Mouse (Mus musculus) hindbrain, embryonic 16.5 days (tissue): ENCODE measurements around the gene Wbp11. TPM values are rescaled to one million over a fixed set of nuclear protein-coding genes. Genes with fewer than 3 reads are reported as not detected.

Source experiments
- ATAC-seq: fragments of 200-750 bp; cut with Nextera tagmentation; 2 replicates; pipeline ENCODE4 v1.8.0; 2017; ENCODE audit warnings: moderate TSS enrichment, moderate library complexity
- H3K27ac ChIP-seq: fragments of 300-500 bp; sonication (generic); 2 replicates; pipeline ENCODE4 v1.5.1; 2014; ENCODE audit warnings: low read depth, mild to moderate bottlenecking, control low read depth, low read length, moderate library complexity
- H3K27me3 ChIP-seq: fragments of 300-500 bp; sonication (generic); replicated peaks from 2 replicates; pipeline ENCODE4 v1.6.1; 2014; ENCODE audit warnings: low read length; ENCODE audit not compliant: control insufficient read depth, insufficient read depth
- H3K36me3 ChIP-seq: fragments of 300-500 bp; sonication (generic); 2 replicates; pipeline ENCODE4 v1.6.1; 2014; ENCODE audit warnings: mild to moderate bottlenecking, low read length, moderate library complexity, mixed read lengths; ENCODE audit not compliant: control insufficient read depth, insufficient read depth
- H3K4me1 ChIP-seq: fragments of 300-500 bp; sonication (generic); 2 replicates; pipeline ENCODE4 v1.6.1; 2014; ENCODE audit warnings: low read depth, low read length; ENCODE audit not compliant: control insufficient read depth, insufficient read depth
- H3K4me2 ChIP-seq: fragments of 300-500 bp; sonication (generic); 2 replicates; pipeline ENCODE4 v1.6.1; 2014; ENCODE audit warnings: mild to moderate bottlenecking, low read length, control low read depth, moderate library complexity
- H3K4me3 ChIP-seq: fragments of 300-500 bp; sonication (generic); 2 replicates; pipeline ENCODE4 v1.5.1; 2014; ENCODE audit warnings: mild to moderate bottlenecking, low read length, control low read depth, moderate library complexity
- H3K9ac ChIP-seq: fragments of 300-500 bp; sonication (generic); 2 replicates; pipeline ENCODE4 v1.6.1; 2014; ENCODE audit warnings: low read depth, mild to moderate bottlenecking, control low read depth, low read length, moderate library complexity
- H3K9me3 ChIP-seq: fragments of 300-500 bp; sonication (generic); 2 replicates; pipeline ENCODE4 v1.6.1; 2014; ENCODE audit warnings: mild to moderate bottlenecking, low read length, moderate library complexity; ENCODE audit not compliant: control insufficient read depth
- WGBS: fragments of 180-500 bp; shearing (Covaris S2); extraction: QIAGEN DNeasy Blood & Tissue Kit; methylation state at CpG from one replicate; pipeline ENCODE4 v1.1.7; 2014; 5-methylcytosine and 5-hydroxymethylcytosine counted together
- polyA plus RNA-seq: library from polyadenylated mRNA; unstranded; fragments of >200 nt; fragmentation: Nextera tagmentation; extraction: Ambion mirVana; gene quantifications from 2 replicates; pipeline ENCODE4 v1.2.1, GENCODE M21; 2015

The Wbp11 gene
- polyA plus RNA-seq, 1 experiment from 2014 or later, result 65.6 TPM

GRCm38 (mm10) chr6:136857186-136857872 is 29.3 kb upstream of the Wbp11 start, which contains the start of gene Art4:
TSS of gene Art4 (minus strand) at chr6:136857733.
- H3K4me3 ChIP-seq, result no peak within 1 kb of the TSS
- 79% methylated on average over 18 of the region's 18 CpGs for WGBS
- H3K27ac ChIP-seq, result no peak within 1 kb of the TSS
- no peak within 1 kb of the TSS for H3K4me2 ChIP-seq
- no peak within 1 kb of the TSS for H3K9ac ChIP-seq
- H3K27me3 ChIP-seq, result no peaks in the 10 kb centered on the region
- no peak for ATAC-seq
- no peaks in the 10 kb centered on the region for H3K4me1 ChIP-seq
- H3K36me3 ChIP-seq, result no peaks in the 10 kb centered on the region
- no peaks in the 10 kb centered on the region for H3K9me3 ChIP-seq

GRCm38 (mm10) chr6:136856071-136856636 is 28.1 kb upstream of the Wbp11 start:
- 74% methylated on average over 14 of the region's 14 CpGs for WGBS
- no peak overlapping the region for H3K4me2 ChIP-seq
- no peak overlapping the region for H3K4me3 ChIP-seq
- no peaks in the 10 kb centered on the region for H3K36me3 ChIP-seq
- H3K27me3 ChIP-seq, result no peaks in the 10 kb centered on the region
- H3K9me3 ChIP-seq, result no peaks in the 10 kb centered on the region
- no peak for ATAC-seq
- no peak overlapping the region for H3K27ac ChIP-seq
- H3K4me1 ChIP-seq, result no peaks in the 10 kb centered on the region
- no peak overlapping the region for H3K9ac ChIP-seq

GRCm38 (mm10) chr6:136855183-136855582 is 27.1 kb upstream of the Wbp11 start:
- Histone ChIP-seq H3K4me1 (no peaks in the 10 kb centered on the region), H3K9ac (no peak overlapping the region), H3K4me3 (no peak overlapping the region), H3K36me3 (no peaks in the 10 kb centered on the region), H3K4me2 (no peak overlapping the region), H3K27me3 (no peaks in the 10 kb centered on the region), H3K9me3 (no peaks in the 10 kb centered on the region), H3K27ac (no peak overlapping the region)
- no peak for ATAC-seq
- WGBS, result 84% methylated on average over 2 of the region's 2 CpGs

GRCm38 (mm10) chr6:136854361-136854781 is 26.3 kb upstream of the Wbp11 start:
- no peak overlapping the region for H3K4me2 ChIP-seq
- H3K9ac ChIP-seq, result no peak overlapping the region
- no peaks in the 10 kb centered on the region for H3K36me3 ChIP-seq
- H3K9me3 ChIP-seq, result no peaks in the 10 kb centered on the region
- no peak for ATAC-seq
- WGBS, result 89% methylated on average over 11 of the region's 11 CpGs
- H3K27me3 ChIP-seq, result no peaks in the 10 kb centered on the region
- no peak overlapping the region for H3K27ac ChIP-seq
- H3K4me3 ChIP-seq, result no peak overlapping the region
- no peaks in the 10 kb centered on the region for H3K4me1 ChIP-seq

GRCm38 (mm10) chr6:136852762-136853161 is 24.7 kb upstream of the Wbp11 start:
- Histone ChIP-seq H3K4me2 (no peak overlapping the region), H3K9me3 (no peaks in the 10 kb centered on the region), H3K27ac (no peak overlapping the region), H3K4me3 (no peak overlapping the region), H3K4me1 (no peaks in the 10 kb centered on the region), H3K36me3 (no peaks in the 10 kb centered on the region), H3K9ac (no peak overlapping the region), H3K27me3 (no peaks in the 10 kb centered on the region)
- ATAC-seq, result no peak
- 60% methylated on average over 3 of the region's 3 CpGs for WGBS

GRCm38 (mm10) chr6:136852348-136852747 is 24.3 kb upstream of the Wbp11 start:
- no peak overlapping the region for H3K4me3 ChIP-seq
- no peaks in the 10 kb centered on the region for H3K4me1 ChIP-seq
- ATAC-seq, result no peak
- no peaks in the 10 kb centered on the region for H3K36me3 ChIP-seq
- no peaks in the 10 kb centered on the region for H3K9me3 ChIP-seq
- H3K4me2 ChIP-seq, result no peak overlapping the region
- H3K27ac ChIP-seq, result no peak overlapping the region
- no peaks in the 10 kb centered on the region for H3K27me3 ChIP-seq
- WGBS, result 77% methylated on average over 4 of the region's 4 CpGs
- H3K9ac ChIP-seq, result no peak overlapping the region

GRCm38 (mm10) chr6:136850267-136850666 is 22.2 kb upstream of the Wbp11 start:
- Histone ChIP-seq H3K27me3 (no peaks in the 10 kb centered on the region), H3K4me1 (no peaks in the 10 kb centered on the region), H3K4me2 (no peak overlapping the region), H3K9ac (no peak overlapping the region), H3K4me3 (no peak overlapping the region), H3K36me3 (no peaks in the 10 kb centered on the region), H3K27ac (no peak overlapping the region), H3K9me3 (no peaks in the 10 kb centered on the region)
- WGBS, result 80% methylated on average over 6 of the region's 6 CpGs
- ATAC-seq, result no peak

- H3K4me2 ChIP-seq, result no peak overlapping the region
- H3K27me3 ChIP-seq, result no peaks in the 10 kb centered on the region
- no peak for ATAC-seq
- H3K27ac ChIP-seq, result no peak overlapping the region
- H3K9me3 ChIP-seq, result no peaks in the 10 kb centered on the region
- 86% methylated on average over 5 of the region's 5 CpGs for WGBS
- no peak overlapping the region for H3K9ac ChIP-seq
- H3K4me3 ChIP-seq, result no peak overlapping the region
- no peaks in the 10 kb centered on the region for H3K36me3 ChIP-seq
- H3K4me1 ChIP-seq, result no peaks in the 10 kb centered on the region
These were observed 20.9 kb upstream of the Wbp11 start for GRCm38 (mm10) chr6:136848971-136849370.

- Histone ChIP-seq H3K27me3 (no peaks in the 10 kb centered on the region), H3K9ac (no peak overlapping the region), H3K4me3 (no peak overlapping the region), H3K27ac (no peak overlapping the region), H3K4me2 (no peak overlapping the region), H3K9me3 (no peaks in the 10 kb centered on the region), H3K4me1 (no peaks in the 10 kb centered on the region), H3K36me3 (no peaks in the 10 kb centered on the region)
- ATAC-seq, result no peak
- WGBS, result 87% methylated on average over 8 of the region's 8 CpGs
These were observed 20.4 kb upstream of the Wbp11 start for GRCm38 (mm10) chr6:136848399-136848798.
